Mouse (Mus musculus) midbrain, embryonic 15.5 days (tissue): ENCODE measurements around the gene Txndc17. TPM values are rescaled to one million over a fixed set of nuclear protein-coding genes. Genes with fewer than 3 reads are reported as not detected.
"Not testable (repeated sequence)": the region's sequence is repeated elsewhere in the genome, so short reads cannot be mapped to it uniquely, and the experiment has no call there.

ENCODE experiments used
- ATAC-seq: fragments of 200-750 bp; cut with Nextera tagmentation; replicated peaks from 2 replicates; pipeline ENCODE4 v1.8.0; 2017; ENCODE audit warnings: moderate TSS enrichment
- H3K27ac ChIP-seq: fragments of 300-500 bp; sonication (generic); 2 replicates; pipeline ENCODE4 v1.5.1; 2015; ENCODE audit warnings: mild to moderate bottlenecking, inconsistent platforms
- H3K27me3 ChIP-seq: fragments of 300-500 bp; sonication (generic); replicated peaks from 2 replicates; pipeline ENCODE4 v1.6.1; 2015; ENCODE audit warnings: inconsistent platforms
- H3K36me3 ChIP-seq: fragments of 300-500 bp; sonication (generic); replicated peaks from 2 replicates; pipeline ENCODE4 v1.6.1; 2015; ENCODE audit warnings: inconsistent platforms
- H3K4me1 ChIP-seq: fragments of 300-500 bp; sonication (generic); 2 replicates; pipeline ENCODE4 v1.6.1; 2015; ENCODE audit warnings: inconsistent platforms
- H3K4me2 ChIP-seq: fragments of 300-500 bp; sonication (generic); 2 replicates; pipeline ENCODE4 v1.6.1; 2015; ENCODE audit warnings: inconsistent platforms, mild to moderate bottlenecking, moderate library complexity
- H3K4me3 ChIP-seq: fragments of 300-500 bp; sonication (generic); 2 replicates; pipeline ENCODE4 v1.5.1; 2015; ENCODE audit warnings: mild to moderate bottlenecking, inconsistent platforms
- H3K9ac ChIP-seq: fragments of 300-500 bp; sonication (generic); 2 replicates; pipeline ENCODE4 v1.6.1; 2015; ENCODE audit warnings: mild to moderate bottlenecking, inconsistent platforms
- H3K9me3 ChIP-seq: fragments of 300-500 bp; sonication (generic); 2 replicates; pipeline ENCODE4 v1.6.1; 2016; ENCODE audit warnings: inconsistent platforms
- WGBS: fragments of 180-500 bp; shearing (Covaris S2); methylation state at CpG from one replicate; pipeline ENCODE4 v1.1.7; 2015; ENCODE audit warnings: mixed read lengths; 5-methylcytosine and 5-hydroxymethylcytosine counted together
- polyA plus RNA-seq: library from polyadenylated mRNA; unstranded; fragments of >200 nt; fragmentation: Nextera tagmentation; extraction: Ambion mirVana; gene quantifications from 2 replicates; pipeline ENCODE4 v1.2.1, GENCODE M21; 2015

The Txndc17 gene
- polyA plus RNA-seq: 141 and 145 TPM in 2 replicates

DNA sequence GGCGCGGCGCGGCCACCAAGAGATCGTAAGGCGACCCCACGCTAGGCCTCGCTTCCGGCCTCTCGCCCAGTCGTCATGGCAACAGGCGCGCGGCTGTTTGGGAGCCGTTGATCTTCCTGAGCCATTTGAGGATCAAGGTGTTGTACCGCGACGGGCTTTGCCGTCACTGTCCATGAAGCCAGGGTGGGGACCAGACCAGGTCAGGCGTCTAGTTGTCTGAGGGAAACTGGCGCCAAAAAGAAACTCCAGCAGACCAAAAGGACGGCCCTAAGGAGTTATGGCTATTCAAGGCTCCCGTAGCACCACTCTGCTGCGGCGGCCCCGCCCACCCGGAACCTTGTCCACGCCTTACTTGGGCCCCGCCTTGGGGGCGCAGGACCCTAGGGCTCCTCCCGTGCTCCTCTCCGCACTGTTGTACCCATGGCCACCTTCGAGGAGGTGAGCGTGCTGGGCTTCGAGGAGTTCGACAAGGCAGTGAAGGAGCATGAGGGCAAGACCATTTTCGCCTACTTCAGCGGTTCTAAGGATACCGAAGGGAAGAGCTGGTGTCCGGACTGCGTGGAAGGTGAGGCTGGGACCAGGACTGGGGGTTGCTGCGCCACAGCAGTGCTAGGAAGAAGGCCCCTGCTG is at the start of gene Txndc17, which contains the start of gene 4933427D14Rik:
TSS of gene Txndc17 (plus strand) at position 344 of the 630 bp plus-strand sequence.
TSS of gene 4933427D14Rik (minus strand) at position 256 of the 630 bp plus-strand sequence.
- peak within 1 kb of the TSS; percentile 68 for H3K4me3 ChIP-seq
- peak within 1 kb of the TSS; percentile 76 for H3K27ac ChIP-seq
- peak within 1 kb of the TSS; percentile 80 for H3K9ac ChIP-seq
- H3K27me3 ChIP-seq: no peaks in the 10 kb centered on the region
- 0% methylated on average over 42 of the region's 42 CpGs for WGBS
- peak; percentile 94 for ATAC-seq
- H3K9me3 ChIP-seq: no peaks in the 10 kb centered on the region
- H3K4me2 ChIP-seq: peak within 1 kb of the TSS; percentile 76
- peaks cover 16% of the 10 kb centered on the region for H3K36me3 ChIP-seq
- H3K4me1 ChIP-seq: peaks cover 30% of the 10 kb centered on the region

DNA sequence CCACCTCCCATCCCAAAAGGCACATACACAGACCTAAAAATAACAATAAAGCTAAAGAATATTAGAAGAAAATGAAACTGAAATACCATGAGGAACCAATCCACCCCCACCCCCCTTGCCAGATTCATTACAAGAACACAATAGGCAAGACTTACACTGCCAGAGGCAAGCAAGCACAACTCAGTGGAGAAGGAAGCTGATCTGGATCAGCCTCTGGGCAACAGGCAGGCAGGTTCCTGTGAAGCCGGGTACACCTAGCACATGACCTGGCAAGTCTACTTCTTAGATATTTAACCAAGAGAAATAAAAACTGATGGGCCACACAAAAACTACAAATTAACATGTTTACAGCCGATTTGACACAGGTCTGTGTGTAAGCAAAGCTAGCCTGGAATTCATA is 44.1 kb upstream of the Txndc17 start:
- H3K36me3 ChIP-seq: peaks cover 53% of the 10 kb centered on the region
- H3K4me3 ChIP-seq: no peak overlapping the region
- H3K4me2 ChIP-seq: no peak overlapping the region
- H3K9me3 ChIP-seq: no peaks in the 10 kb centered on the region
- H3K27me3 ChIP-seq: no peaks in the 10 kb centered on the region
- WGBS: 98% methylated on average over 2 of the region's 2 CpGs
- H3K9ac ChIP-seq: no peak overlapping the region
- no peaks in the 10 kb centered on the region for H3K4me1 ChIP-seq
- H3K27ac ChIP-seq: no peak overlapping the region
- no peak for ATAC-seq

DNA sequence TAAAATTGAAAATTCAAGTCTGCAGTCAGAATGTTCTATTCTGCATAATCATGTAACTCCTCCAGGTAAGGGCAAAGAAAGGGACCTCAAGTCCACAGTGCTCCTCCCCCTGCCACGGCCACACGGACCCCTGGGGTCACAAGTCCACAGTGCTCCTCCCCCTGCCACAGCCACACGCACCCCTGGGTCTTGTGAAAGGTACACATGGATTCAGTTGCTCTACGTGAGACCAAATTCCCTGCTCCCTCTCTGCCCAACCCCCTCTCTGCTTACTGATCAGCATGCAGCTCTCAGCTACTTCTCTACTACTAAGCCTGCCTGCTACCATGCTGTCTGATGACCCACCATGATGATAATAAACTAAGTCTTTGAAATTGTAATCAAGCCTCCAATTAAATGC is 37.5 kb upstream of the Txndc17 start:
- Histone ChIP-seq H3K27ac (no peak overlapping the region), H3K4me2 (no peak overlapping the region), H3K4me1 (no peaks in the 10 kb centered on the region), H3K36me3 (peaks cover 48% of the 10 kb centered on the region), H3K4me3 (no peak overlapping the region), H3K9me3 (no peaks in the 10 kb centered on the region), H3K9ac (no peak overlapping the region), H3K27me3 (no peaks in the 10 kb centered on the region)
- WGBS: 88% methylated on average over 4 of the region's 4 CpGs
- ATAC-seq: no peak

- peaks cover 43% of the 10 kb centered on the region for H3K36me3 ChIP-seq
- not testable (repeated sequence) for H3K9me3 ChIP-seq, H3K4me1 ChIP-seq, H3K4me3 ChIP-seq, ATAC-seq, H3K9ac ChIP-seq, H3K27me3 ChIP-seq, H3K4me2 ChIP-seq, H3K27ac ChIP-seq
- WGBS: 90% methylated on average over 4 of the region's 4 CpGs
These were observed 35.4 kb upstream of the Txndc17 start for GRCm38 (mm10) chr11:72171906-72172305.

DNA sequence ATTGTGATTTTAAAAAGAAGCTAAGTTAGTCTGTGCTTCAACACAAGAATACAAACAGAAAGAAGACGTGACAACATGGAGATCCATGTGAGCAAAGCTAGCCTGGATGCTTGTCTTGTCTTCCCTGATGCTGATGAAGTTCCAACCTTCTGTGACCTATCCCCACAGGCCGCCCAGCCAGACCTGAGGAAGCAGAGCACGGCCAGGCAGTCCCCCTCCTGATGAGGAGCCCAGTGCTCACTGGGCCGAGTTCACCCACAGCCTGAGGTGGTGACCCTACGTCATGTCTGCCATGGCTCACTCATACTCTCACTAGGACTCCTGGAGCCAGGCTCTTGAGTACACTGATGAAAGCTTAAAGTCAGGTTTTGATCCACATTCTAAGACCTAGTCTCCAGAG is 33.8 kb upstream of the Txndc17 start:
- H3K9me3 ChIP-seq: no peaks in the 10 kb centered on the region
- ATAC-seq: no peak
- WGBS: 91% methylated on average over 5 of the region's 5 CpGs
- H3K4me1 ChIP-seq: no peaks in the 10 kb centered on the region
- H3K4me2 ChIP-seq: no peak overlapping the region
- H3K27ac ChIP-seq: no peak overlapping the region
- H3K4me3 ChIP-seq: no peak overlapping the region
- no peak overlapping the region for H3K9ac ChIP-seq
- peaks cover 41% of the 10 kb centered on the region for H3K36me3 ChIP-seq
- no peaks in the 10 kb centered on the region for H3K27me3 ChIP-seq

GRCm38 (mm10) chr11:72174721-72175120 is 32.6 kb upstream of the Txndc17 start:
- peaks cover 38% of the 10 kb centered on the region for H3K36me3 ChIP-seq
- H3K4me1 ChIP-seq: no peaks in the 10 kb centered on the region
- no peaks in the 10 kb centered on the region for H3K9me3 ChIP-seq
- no peaks in the 10 kb centered on the region for H3K27me3 ChIP-seq
- no peak overlapping the region for H3K4me3 ChIP-seq
- H3K27ac ChIP-seq: no peak overlapping the region
- no peak overlapping the region for H3K9ac ChIP-seq
- H3K4me2 ChIP-seq: no peak overlapping the region
- WGBS: 96% methylated on average over 6 of the region's 6 CpGs
- ATAC-seq: no peak

- H3K27ac ChIP-seq: no peak overlapping the region
- H3K4me2 ChIP-seq: no peak overlapping the region
- peaks cover 41% of the 10 kb centered on the region for H3K36me3 ChIP-seq
- H3K27me3 ChIP-seq: no peaks in the 10 kb centered on the region
- H3K9ac ChIP-seq: no peak overlapping the region
- no peak for ATAC-seq
- 72% methylated on average over 5 of the region's 5 CpGs for WGBS
- no peaks in the 10 kb centered on the region for H3K9me3 ChIP-seq
- H3K4me3 ChIP-seq: no peak overlapping the region
- no peaks in the 10 kb centered on the region for H3K4me1 ChIP-seq
These were observed 31.4 kb upstream of the Txndc17 start for GRCm38 (mm10) chr11:72175966-72176365.

- Histone ChIP-seq H3K36me3 (peaks cover 41% of the 10 kb centered on the region), H3K27ac (no peak overlapping the region), H3K27me3 (no peaks in the 10 kb centered on the region), H3K9me3 (no peaks in the 10 kb centered on the region), H3K4me3 (no peak overlapping the region), H3K4me2 (no peak overlapping the region), H3K4me1 (no peaks in the 10 kb centered on the region), H3K9ac (no peak overlapping the region)
- no peak for ATAC-seq
- 21% methylated on average over 3 of the region's 3 CpGs for WGBS
These were observed 30.8 kb upstream of the Txndc17 start for GRCm38 (mm10) chr11:72176553-72176952.

DNA sequence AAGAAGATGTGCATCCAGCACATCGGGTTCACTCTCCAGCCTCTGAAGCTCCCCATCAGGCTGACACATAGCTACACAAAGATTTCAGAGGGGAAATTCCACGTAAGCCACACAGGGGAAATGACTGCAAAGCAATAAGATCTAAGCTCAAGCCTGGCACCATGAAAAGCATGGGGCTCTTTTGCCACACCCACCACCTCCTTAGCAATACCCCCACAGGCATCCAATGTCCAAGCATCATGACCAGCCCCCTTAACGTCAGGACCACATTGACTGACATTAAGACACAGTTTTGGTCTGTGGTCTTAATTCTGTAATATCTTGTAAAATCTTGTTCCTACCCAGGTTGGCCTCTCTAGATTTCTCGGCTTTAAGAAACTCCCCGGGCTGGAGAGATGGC is 26.8 kb upstream of the Txndc17 start:
- Histone ChIP-seq H3K27ac (no peak overlapping the region), H3K4me1 (no peaks in the 10 kb centered on the region), H3K9ac (no peak overlapping the region), H3K27me3 (no peaks in the 10 kb centered on the region), H3K36me3 (peaks cover 24% of the 10 kb centered on the region), H3K4me3 (no peak overlapping the region), H3K4me2 (no peak overlapping the region), H3K9me3 (no peaks in the 10 kb centered on the region)
- 90% methylated on average over 5 of the region's 5 CpGs for WGBS
- no peak for ATAC-seq

GRCm38 (mm10) chr11:72181136-72181535 is 26.2 kb upstream of the Txndc17 start:
- Histone ChIP-seq H3K4me1 (no peaks in the 10 kb centered on the region), H3K4me2 (no peak overlapping the region), H3K27me3 (no peaks in the 10 kb centered on the region), H3K9ac (no peak overlapping the region), H3K4me3 (no peak overlapping the region), H3K27ac (no peak overlapping the region), H3K9me3 (no peaks in the 10 kb centered on the region), H3K36me3 (peaks cover 18% of the 10 kb centered on the region)
- 96% methylated on average over 4 of the region's 4 CpGs for WGBS
- ATAC-seq: no peak

- no peak overlapping the region for H3K27ac ChIP-seq
- no peaks in the 10 kb centered on the region for H3K4me1 ChIP-seq
- no peak overlapping the region for H3K4me3 ChIP-seq
- 88% methylated on average over 4 of the region's 4 CpGs for WGBS
- no peak overlapping the region for H3K9ac ChIP-seq
- ATAC-seq: no peak
- H3K36me3 ChIP-seq: peaks cover 20% of the 10 kb centered on the region
- no peaks in the 10 kb centered on the region for H3K9me3 ChIP-seq
- H3K4me2 ChIP-seq: no peak overlapping the region
- no peaks in the 10 kb centered on the region for H3K27me3 ChIP-seq
These were observed 23.1 kb upstream of the Txndc17 start for GRCm38 (mm10) chr11:72184252-72184651.

DNA sequence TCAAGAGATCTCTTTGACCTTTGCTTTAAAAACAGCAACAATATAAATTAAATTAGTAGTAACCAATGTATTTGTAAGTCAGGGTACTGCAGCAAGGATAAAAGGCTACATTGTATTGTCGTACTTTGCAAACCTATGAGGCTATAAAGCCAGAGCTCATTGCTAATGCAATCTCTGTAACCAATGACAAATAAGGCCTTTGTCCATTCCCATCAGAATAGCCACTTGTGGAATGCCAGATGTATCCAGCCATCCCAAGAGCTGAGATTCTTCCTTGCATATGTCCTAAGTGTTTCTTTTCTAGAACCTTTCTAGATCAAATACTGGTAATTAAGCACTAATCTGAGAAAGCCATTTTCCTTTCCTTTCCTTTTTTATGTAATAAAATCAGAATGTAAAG is 16.5 kb upstream of the Txndc17 start:
- H3K4me3 ChIP-seq: no peak overlapping the region
- H3K4me2 ChIP-seq: no peak overlapping the region
- ATAC-seq: no peak
- no peaks in the 10 kb centered on the region for H3K9me3 ChIP-seq
- no peaks in the 10 kb centered on the region for H3K4me1 ChIP-seq
- peaks cover 35% of the 10 kb centered on the region for H3K36me3 ChIP-seq
- no peaks in the 10 kb centered on the region for H3K27me3 ChIP-seq
- H3K9ac ChIP-seq: no peak overlapping the region
- WGBS: 73% methylated on average over 1 of the region's 1 CpGs
- no peak overlapping the region for H3K27ac ChIP-seq

DNA sequence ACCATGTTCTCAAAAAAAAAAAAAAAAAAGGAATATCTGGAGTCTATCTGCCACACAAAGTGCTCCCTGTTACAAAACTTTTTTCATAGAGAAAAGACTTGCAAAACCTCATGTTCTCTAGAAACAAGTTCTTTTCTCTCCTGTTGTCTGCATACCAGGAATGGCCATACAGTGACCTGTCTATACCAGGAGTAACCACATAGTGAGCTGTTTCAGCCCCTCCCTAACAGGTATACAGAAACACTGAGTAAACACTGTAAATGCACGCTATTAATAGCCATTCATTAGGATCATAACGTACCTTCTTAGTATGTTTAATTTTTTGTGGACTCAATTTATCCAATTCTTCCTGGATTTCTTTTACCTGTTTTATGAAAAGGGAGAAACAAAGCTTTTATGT is 13.1 kb upstream of the Txndc17 start:
- no peak overlapping the region for H3K4me2 ChIP-seq
- H3K27me3 ChIP-seq: no peaks in the 10 kb centered on the region
- no peaks in the 10 kb centered on the region for H3K4me1 ChIP-seq
- peaks cover 34% of the 10 kb centered on the region; the same call in 1 of the 2 replicates for H3K36me3 ChIP-seq
- no peak overlapping the region for H3K4me3 ChIP-seq
- no peak overlapping the region for H3K9ac ChIP-seq
- ATAC-seq: no peak
- H3K9me3 ChIP-seq: no peaks in the 10 kb centered on the region
- no peak overlapping the region for H3K27ac ChIP-seq
- WGBS: 98% methylated on average over 2 of the region's 2 CpGs
